Mouse (Mus musculus) cortical plate, adult 2 months (tissue): ENCODE data around the gene Trim33.

Experiments used
- CTCF ChIP-seq: fragments of 200-500 bp; IDR thresholded peaks from 2 replicates; pipeline ENCODE4 v1.5.1; 2011; ENCODE audit warnings: mild to moderate bottlenecking, control low read depth, low read length; ENCODE audit not compliant: insufficient read depth; ENCODE audit errors: extremely low read depth
- POLR2A ChIP-seq: fragments of 200-500 bp; IDR thresholded peaks from 2 replicates; pipeline ENCODE4 v1.6.1; 2011; ENCODE audit warnings: mild to moderate bottlenecking, low read length, control low read depth; ENCODE audit not compliant: insufficient read depth; ENCODE audit errors: extremely low read depth

- TF ChIP-seq POLR2A (no peak), CTCF (no peak)
Observed at GRCm38 (mm10) chr3:103291087-103291486, 12.0 kb downstream of the Trim33 start.
